Mouse (Mus musculus) bone marrow, adult 2 months (tissue): ENCODE results near the gene Fermt1.

Experiments used
- CTCF ChIP-seq: fragments of 200-500 bp; IDR thresholded peaks from 2 replicates; pipeline ENCODE4 v1.5.1; 2011; ENCODE audit warnings: low read length, control low read depth; ENCODE audit not compliant: control insufficient read depth, insufficient read depth
- POLR2A ChIP-seq: fragments of 200-500 bp; IDR thresholded peaks from 2 replicates; pipeline ENCODE4 v1.6.1; 2011; ENCODE audit warnings: low read depth, mild to moderate bottlenecking, control low read depth, low read length, borderline replicate concordance; ENCODE audit not compliant: control insufficient read depth

DNA sequence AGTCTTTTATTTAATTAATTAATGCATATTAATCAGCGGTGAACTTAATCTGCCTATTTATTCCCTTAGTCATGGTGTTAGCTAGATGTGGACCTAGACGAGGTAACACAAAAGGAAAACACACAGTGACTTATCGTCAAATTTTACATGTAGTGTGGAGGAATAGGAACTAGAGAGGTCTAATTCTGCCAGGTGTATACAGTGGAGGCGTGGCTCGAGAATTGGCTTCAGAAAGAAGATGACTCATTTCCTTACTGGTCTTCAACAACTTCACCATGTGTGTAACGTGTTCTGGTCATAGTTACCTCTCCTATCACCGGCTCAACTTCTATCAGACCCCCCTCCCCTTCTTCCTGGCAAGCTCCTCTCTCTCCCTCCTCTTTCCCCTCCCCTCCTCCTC, 2.5 kb upstream of the Fermt1 start:
- no peak for TF ChIP-seq CTCF
- TF ChIP-seq POLR2A = no peak
